Mouse (Mus musculus) liver, embryonic 12.5 days (tissue): ENCODE measurements at regions not wholly inside any gene's neighbourhood (a gene's known extent, or its start where the extent isn't known, plus 50 kb on each side); places are given as distances from the start of the nearest gene placed in this dataset.

Experiments
- ATAC-seq: fragments of 200-750 bp; cut with Nextera tagmentation; 2 replicates; pipeline ENCODE4 v1.8.0; 2017; ENCODE audit warnings: moderate number of reproducible peaks, mild to moderate bottlenecking, moderate library complexity
- H3K27ac ChIP-seq: fragments of 300-500 bp; sonication (generic); 2 replicates; pipeline ENCODE4 v1.5.1; 2016; ENCODE audit warnings: mild to moderate bottlenecking
- H3K27me3 ChIP-seq: fragments of 300-500 bp; sonication (generic); replicated peaks from 2 replicates; pipeline ENCODE4 v1.6.1; 2016; ENCODE audit warnings: mild to moderate bottlenecking, moderate library complexity
- H3K36me3 ChIP-seq: fragments of 300-500 bp; sonication (generic); 2 replicates; pipeline ENCODE4 v1.6.1; 2016; ENCODE audit warnings: mild to moderate bottlenecking, moderate library complexity
- H3K4me1 ChIP-seq: fragments of 300-500 bp; sonication (generic); 2 replicates; pipeline ENCODE4 v1.6.1; 2016
- H3K4me2 ChIP-seq: fragments of 300-500 bp; sonication (generic); 2 replicates; pipeline ENCODE4 v1.6.1; 2016; ENCODE audit warnings: mild to moderate bottlenecking, moderate library complexity
- H3K4me3 ChIP-seq: fragments of 300-500 bp; sonication (generic); 2 replicates; pipeline ENCODE4 v1.5.1; 2016; ENCODE audit warnings: mild to moderate bottlenecking, moderate library complexity
- H3K9ac ChIP-seq: fragments of 300-500 bp; sonication (generic); 2 replicates; pipeline ENCODE4 v1.6.1; 2016; ENCODE audit warnings: mild to moderate bottlenecking, moderate library complexity
- H3K9me3 ChIP-seq: fragments of 300-500 bp; sonication (generic); replicated peaks from 2 replicates; pipeline ENCODE4 v1.6.1; 2016; ENCODE audit warnings: mild to moderate bottlenecking, moderate library complexity
- WGBS: fragments of 180-500 bp; shearing (Covaris S2); methylation state at CpG from one replicate; pipeline ENCODE4 v1.1.7; 2016; ENCODE audit not compliant: insufficient replicate concordance; 5-methylcytosine and 5-hydroxymethylcytosine counted together

DNA sequence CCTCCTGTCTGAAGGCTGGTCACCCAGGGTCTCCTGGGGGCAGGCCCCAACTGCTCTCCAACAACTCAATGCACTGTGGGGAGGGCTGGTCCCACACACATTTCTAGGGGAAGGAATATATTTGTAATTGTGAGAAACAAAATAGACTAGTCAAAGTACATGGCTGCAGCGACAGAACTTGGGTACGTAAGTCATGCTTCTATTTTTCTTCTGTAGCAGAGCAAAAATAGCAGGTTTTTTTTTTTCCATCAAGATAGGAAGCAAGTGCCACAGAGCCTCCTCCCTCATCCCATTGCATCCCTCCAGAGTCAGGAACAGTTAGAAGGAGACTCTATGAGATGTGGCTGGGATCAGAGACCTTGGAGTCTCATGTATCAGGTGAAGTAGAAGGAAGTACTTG lies 124.9 kb upstream of the Tnr start:
- Histone ChIP-seq H3K4me3 (no peak overlapping the region), H3K4me2 (no peak overlapping the region), H3K9me3 (no peaks in the 10 kb centered on the region), H3K27me3 (0 out of 2 replicates have a peak, but pooled peaks cover 3% of the 10 kb centered on the region), H3K27ac (no peak overlapping the region), H3K4me1 (no peaks in the 10 kb centered on the region), H3K36me3 (no peaks in the 10 kb centered on the region), H3K9ac (no peak overlapping the region)
- ATAC-seq, result no peak
- WGBS, result 82% methylated on average over 2 of the region's 2 CpGs

DNA sequence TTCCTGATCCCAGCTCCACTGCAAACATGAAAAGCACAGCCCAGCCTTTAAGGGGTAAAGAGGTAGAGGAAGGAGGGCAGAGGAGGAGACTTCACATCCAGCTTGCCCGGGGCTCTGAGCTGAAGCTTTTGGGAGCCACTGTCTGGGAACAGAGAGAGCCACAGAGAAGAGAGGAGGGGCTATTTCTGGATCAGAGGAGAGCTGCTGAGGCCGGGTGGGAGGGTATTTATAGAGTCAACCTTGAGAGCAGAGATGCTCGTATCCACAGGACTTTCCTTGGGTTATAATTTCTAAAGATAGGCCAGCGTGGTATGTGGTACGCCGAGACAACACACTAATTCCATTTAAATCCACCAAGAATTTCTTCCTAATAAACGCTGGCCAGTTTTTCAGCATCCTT lies 117.3 kb upstream of the Tnr start:
- 59% methylated on average over 7 of the region's 7 CpGs for WGBS
- Histone ChIP-seq H3K36me3 (no peaks in the 10 kb centered on the region), H3K27me3 (no peaks in the 10 kb centered on the region), H3K4me2 (no peak overlapping the region), H3K4me1 (no peaks in the 10 kb centered on the region), H3K27ac (no peak overlapping the region), H3K9ac (no peak overlapping the region), H3K9me3 (no peaks in the 10 kb centered on the region), H3K4me3 (no peak overlapping the region)
- ATAC-seq, result no peak

DNA sequence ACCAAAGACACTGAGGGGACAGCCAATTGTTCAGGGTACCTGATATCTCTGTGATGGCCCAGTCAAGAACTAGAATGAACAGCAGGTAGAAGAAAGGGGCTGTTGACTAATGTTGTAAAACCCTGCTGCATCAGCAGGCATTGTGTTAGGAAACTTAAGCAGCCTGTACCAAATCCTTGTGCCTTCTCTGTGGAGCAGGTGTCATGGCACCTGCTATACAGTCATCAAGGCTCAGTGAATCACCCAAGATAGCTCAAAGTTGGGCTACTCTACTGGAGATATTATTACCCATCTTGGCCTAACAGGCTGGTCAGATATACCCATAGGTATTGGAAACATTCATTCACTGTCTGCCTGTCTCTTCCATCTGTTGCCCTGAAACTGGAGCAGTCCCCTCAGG lies 116.8 kb upstream of the Tnr start:
- Histone ChIP-seq H3K36me3 (no peaks in the 10 kb centered on the region), H3K4me2 (no peak overlapping the region), H3K27ac (no peak overlapping the region), H3K4me1 (no peaks in the 10 kb centered on the region), H3K4me3 (no peak overlapping the region), H3K9ac (no peak overlapping the region), H3K9me3 (no peaks in the 10 kb centered on the region), H3K27me3 (no peaks in the 10 kb centered on the region)
- ATAC-seq, result no peak

DNA sequence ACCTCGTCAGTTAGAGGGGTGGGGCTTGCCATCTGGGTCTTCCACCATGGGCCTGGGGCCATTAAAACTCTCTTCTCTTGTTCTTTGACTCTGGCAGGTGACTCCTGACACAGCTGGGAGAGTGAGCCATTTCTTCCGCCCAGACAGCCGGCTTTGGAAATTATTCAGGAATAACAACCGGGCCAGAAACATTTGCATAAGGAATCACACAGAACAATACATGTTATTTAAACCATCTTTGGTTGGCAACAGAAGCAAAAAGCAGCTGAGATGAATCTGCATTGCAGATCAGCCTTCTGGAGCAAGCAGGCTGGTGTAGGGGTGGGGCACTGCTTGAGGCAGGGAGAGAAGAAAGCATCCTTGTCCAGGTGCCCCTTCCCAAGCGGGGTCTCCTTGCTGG lies 110.2 kb upstream of the Tnr start:
- WGBS, result 54% methylated on average over 5 of the region's 5 CpGs

DNA sequence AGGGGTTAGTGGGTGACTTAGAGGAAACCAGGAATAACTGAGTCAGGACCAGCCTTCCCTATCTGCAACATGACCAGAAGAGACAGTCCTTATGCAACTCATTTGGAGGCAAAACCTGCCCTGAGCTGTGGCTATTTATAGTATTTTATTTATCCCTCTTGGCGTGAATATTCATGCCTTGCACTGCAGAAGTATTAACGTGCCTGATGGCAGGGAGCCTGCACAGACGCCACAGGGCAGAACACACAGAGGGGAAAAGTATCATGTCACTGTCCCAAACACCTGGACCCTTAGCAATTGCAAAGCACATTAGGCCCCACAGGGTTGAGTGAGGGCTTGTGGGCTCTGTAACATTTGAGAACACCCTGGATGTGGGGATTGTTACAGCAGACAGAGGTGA lies 107.9 kb upstream of the Tnr start:
- Histone ChIP-seq H3K4me2 (no peak overlapping the region), H3K27me3 (no peaks in the 10 kb centered on the region), H3K4me1 (no peaks in the 10 kb centered on the region), H3K27ac (no peak overlapping the region), H3K36me3 (no peaks in the 10 kb centered on the region), H3K9ac (no peak overlapping the region), H3K4me3 (no peak overlapping the region), H3K9me3 (no peaks in the 10 kb centered on the region)
- WGBS, result 64% methylated on average over 3 of the region's 3 CpGs
- no peak for ATAC-seq

More for the DNA sequence above, 110.2 kb upstream of the Tnr start:
- Histone ChIP-seq H3K9me3 (no peaks in the 10 kb centered on the region), H3K27ac (no peak overlapping the region), H3K36me3 (no peaks in the 10 kb centered on the region), H3K4me3 (no peak overlapping the region), H3K27me3 (no peaks in the 10 kb centered on the region), H3K4me1 (no peaks in the 10 kb centered on the region), H3K9ac (no peak overlapping the region), H3K4me2 (no peak overlapping the region)
- ATAC-seq, result no peak

DNA sequence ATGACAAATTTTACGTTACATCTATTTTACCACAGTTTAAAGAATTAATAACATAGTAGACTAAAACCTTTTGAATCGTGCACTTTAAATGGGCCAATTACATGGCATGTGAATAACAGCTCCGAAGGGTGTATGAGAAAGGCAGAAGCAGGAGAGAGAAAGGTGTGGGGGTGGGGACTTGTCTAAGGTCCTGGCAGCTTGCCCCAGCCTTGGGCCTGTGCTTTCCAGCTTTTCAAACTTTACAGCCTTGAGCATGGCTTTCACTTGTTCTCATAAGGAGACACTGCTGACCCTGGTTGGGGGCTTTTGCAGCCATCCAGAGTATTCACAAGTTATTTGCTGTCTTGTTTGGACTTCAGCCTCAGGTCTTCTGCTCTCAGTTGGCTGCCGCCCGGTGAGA lies 106.4 kb upstream of the Tnr start:
- ATAC-seq, result no peak
- Histone ChIP-seq H3K27me3 (no peaks in the 10 kb centered on the region), H3K4me2 (no peak overlapping the region), H3K4me1 (no peaks in the 10 kb centered on the region), H3K4me3 (no peak overlapping the region), H3K9me3 (no peaks in the 10 kb centered on the region), H3K36me3 (no peaks in the 10 kb centered on the region), H3K9ac (no peak overlapping the region), H3K27ac (no peak overlapping the region)
- 67% methylated on average over 5 of the region's 5 CpGs for WGBS

DNA sequence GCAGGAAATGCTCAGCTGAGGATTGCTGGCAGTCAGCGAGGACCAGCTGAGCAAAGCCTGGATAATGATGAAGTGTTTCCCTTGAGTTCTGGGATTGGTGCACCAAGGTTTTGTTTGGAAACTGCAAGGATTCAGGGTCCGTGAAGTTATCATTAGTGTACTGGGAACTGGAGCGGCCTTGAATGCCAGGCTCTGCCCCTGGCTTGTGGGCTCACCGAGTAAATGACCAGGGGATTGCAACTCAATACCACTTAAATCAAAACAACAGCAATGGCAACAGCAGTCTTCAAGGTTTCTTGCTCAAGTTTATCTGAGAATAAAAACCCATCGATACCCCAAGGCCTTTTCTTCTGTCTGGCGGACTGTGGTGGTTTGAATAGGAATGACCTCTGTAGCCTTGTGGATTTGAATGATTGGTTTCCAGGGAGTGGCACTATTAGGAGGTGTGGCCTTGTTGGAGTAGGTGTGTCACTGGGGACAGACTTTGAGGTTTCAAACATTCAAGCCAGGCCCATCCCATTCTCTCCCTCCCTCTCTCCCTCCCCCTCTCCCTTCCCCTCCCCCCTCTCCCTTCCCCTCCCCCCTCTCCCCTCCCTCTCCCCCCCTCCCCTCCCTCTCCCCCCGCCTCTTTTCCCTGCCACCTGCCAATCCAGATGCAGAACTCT lies 104.1 kb upstream of the Tnr start:
- Histone ChIP-seq H3K27ac (no peak overlapping the region), H3K9ac (no peak overlapping the region), H3K4me2 (no peak overlapping the region), H3K4me1 (no peaks in the 10 kb centered on the region), H3K27me3 (no peaks in the 10 kb centered on the region), H3K4me3 (no peak overlapping the region), H3K9me3 (no peaks in the 10 kb centered on the region), H3K36me3 (no peaks in the 10 kb centered on the region)
- ATAC-seq, result no peak; the same call in 1 of the 2 replicates
- WGBS, result 65% methylated on average over 6 of the region's 7 CpGs

DNA sequence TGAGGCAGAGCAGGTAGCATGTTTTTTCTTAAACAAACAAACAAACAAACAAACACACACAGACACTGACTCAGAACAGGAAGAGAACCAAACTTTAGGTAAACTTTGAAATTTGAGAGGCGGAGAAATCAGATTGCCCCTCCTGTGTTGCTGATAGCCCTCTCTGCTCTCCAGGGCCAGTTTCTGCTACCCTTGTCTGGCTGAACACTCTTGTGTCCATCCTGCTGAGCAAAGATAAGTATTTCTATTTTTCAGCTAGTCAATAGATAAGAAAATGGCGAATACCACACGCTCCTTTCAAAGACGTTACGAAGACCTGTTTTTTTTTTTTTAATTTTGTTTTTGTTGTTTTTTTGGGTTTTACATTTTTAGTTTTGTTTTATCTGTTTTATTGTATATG lies 103.4 kb upstream of the Tnr start:
- WGBS, result 53% methylated on average over 5 of the region's 5 CpGs
- no peaks in the 10 kb centered on the region for H3K9me3 ChIP-seq
- ATAC-seq, result no peak

DNA sequence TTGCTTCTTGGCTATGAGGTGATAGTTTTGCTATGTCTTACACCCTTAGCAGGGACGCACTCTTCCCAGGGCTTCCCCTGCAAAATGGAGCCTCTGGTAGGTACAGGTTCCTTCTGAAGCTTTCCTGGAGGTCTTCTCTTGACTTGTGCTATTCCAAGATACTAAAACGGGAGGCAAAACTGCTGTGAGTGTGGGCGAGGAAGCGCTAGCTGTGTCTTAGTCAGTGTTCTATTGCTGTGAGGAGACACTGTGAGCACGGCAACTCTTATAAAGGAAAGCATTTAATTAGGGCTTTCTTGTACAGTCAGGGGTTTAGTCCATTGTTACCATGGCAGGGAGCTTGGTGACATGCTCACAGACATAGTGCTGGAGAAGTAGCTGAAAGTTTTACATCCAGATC lies 99.9 kb upstream of the Tnr start:
- no peak for ATAC-seq
- Histone ChIP-seq H3K4me3 (no peak overlapping the region), H3K36me3 (no peaks in the 10 kb centered on the region), H3K9ac (no peak overlapping the region), H3K4me2 (no peak overlapping the region), H3K9me3 (no peaks in the 10 kb centered on the region), H3K27ac (no peak overlapping the region), H3K4me1 (no peaks in the 10 kb centered on the region), H3K27me3 (no peaks in the 10 kb centered on the region)
- WGBS, result 71% methylated on average over 5 of the region's 5 CpGs

More for the DNA sequence above, 103.4 kb upstream of the Tnr start:
- Histone ChIP-seq H3K4me3 (no peak overlapping the region), H3K9ac (no peak overlapping the region), H3K27ac (no peak overlapping the region), H3K4me1 (no peaks in the 10 kb centered on the region), H3K27me3 (no peaks in the 10 kb centered on the region), H3K4me2 (no peak overlapping the region), H3K36me3 (no peaks in the 10 kb centered on the region)

DNA sequence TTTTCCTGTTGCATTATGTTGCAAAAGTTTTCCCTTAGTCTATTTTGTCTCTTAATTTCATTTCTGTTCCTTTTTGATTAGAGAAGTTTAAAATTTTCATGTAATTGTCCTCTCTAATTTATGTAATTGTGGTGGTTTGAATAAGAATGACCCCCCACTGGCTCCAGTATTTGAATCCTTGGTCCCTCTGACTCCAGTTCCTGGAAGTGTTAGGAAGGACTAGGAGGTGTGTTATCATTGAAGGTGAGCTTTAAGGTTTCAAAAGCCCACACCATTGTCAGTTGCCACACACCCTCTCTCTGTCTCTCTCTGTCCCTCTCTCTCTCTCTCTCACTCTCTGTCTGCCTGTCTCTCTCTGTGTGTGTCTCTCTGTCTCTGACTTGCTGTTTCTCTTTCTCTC lies 93.6 kb upstream of the Tnr start:
- Histone ChIP-seq H3K36me3 (no peaks in the 10 kb centered on the region), H3K4me3 (no peak overlapping the region), H3K9ac (no peak overlapping the region), H3K4me2 (no peak overlapping the region), H3K9me3 (no peaks in the 10 kb centered on the region), H3K27ac (no peak overlapping the region), H3K27me3 (no peaks in the 10 kb centered on the region), H3K4me1 (no peaks in the 10 kb centered on the region)
- ATAC-seq, result no peak

DNA sequence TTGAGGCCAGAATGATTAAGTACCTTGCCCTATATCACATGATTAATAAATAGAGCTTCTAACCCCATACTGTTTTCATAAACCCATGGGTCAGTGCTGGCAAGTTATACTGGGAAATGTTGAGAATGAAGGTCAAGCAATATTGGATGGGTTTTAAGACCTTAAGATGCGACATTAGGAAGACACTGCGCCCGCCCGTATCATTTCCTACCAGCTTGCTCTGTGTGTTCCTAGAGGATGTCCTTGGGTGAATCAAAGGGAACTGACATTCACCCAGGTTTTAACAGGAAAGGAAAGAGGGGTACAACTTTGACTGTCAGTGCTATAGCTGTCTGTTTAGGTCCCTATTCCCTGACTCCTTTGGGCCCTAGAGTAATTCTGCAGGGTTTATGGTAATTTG lies 90.0 kb upstream of the Tnr start:
- ATAC-seq, result no peak
- Histone ChIP-seq H3K9me3 (no peaks in the 10 kb centered on the region), H3K4me3 (no peak overlapping the region), H3K27ac (no peak overlapping the region), H3K27me3 (no peaks in the 10 kb centered on the region), H3K4me1 (no peaks in the 10 kb centered on the region), H3K4me2 (no peak overlapping the region), H3K9ac (no peak overlapping the region), H3K36me3 (no peaks in the 10 kb centered on the region)
- 77% methylated on average over 4 of the region's 4 CpGs for WGBS

DNA sequence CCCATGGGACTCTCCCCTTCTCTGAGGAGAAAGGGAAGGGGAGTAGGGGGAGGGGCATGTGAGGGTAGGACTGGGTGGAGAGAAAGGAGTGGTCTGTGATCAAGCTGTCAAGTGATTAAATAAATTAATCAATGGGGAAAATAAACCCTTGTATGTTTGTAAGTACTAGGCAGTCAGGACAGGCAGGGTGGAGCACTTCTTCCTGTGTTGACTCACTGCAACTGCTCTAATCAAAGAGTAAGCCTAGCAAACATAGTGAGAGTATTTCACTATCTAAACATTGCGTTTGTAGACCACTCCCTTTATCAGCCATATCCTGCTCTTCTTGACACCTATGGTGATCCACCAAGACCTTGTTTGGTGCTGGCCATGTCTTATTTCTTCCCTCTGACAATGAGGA lies 82.8 kb upstream of the Tnr start:
- no peak overlapping the region for H3K9ac ChIP-seq
- no peak overlapping the region for H3K4me2 ChIP-seq
- H3K36me3 ChIP-seq, result no peaks in the 10 kb centered on the region
- no peaks in the 10 kb centered on the region for H3K9me3 ChIP-seq
- H3K4me1 ChIP-seq, result 0 out of 2 replicates have a peak, but pooled peaks cover 5% of the 10 kb centered on the region
- no peaks in the 10 kb centered on the region for H3K27me3 ChIP-seq
- no peak overlapping the region for H3K27ac ChIP-seq
- H3K4me3 ChIP-seq, result no peak overlapping the region
- WGBS, result 23% methylated on average over 1 of the region's 1 CpGs
- peak; percentile 57 for ATAC-seq

DNA sequence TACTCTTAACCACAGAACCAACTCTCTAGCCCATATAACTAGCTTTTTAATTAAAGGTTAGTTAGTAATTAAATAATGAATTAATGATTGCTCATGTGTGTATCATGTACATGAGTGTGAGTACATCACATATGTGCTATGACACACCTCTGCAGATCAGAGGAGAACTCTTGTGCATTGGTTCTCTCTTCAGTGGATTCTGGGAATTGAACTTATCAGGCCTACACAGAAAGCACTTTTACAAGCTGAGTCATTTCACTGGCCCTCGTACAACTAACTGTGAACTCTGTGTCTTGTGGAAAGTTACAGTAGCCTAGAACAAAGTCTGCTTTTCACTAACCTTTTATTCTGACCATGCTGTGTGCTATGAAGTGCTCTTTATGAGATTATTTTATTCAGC lies 79.5 kb upstream of the Tnr start:
- peak; percentile 85 for ATAC-seq
- Histone ChIP-seq H3K36me3 (no peaks in the 10 kb centered on the region), H3K27ac (peak overlapping the region; percentile 42), H3K4me2 (no peak overlapping the region), H3K9me3 (no peaks in the 10 kb centered on the region), H3K9ac (no peak overlapping the region), H3K4me1 (0 out of 2 replicates have a peak, but pooled peaks cover 5% of the 10 kb centered on the region), H3K27me3 (no peaks in the 10 kb centered on the region), H3K4me3 (no peak overlapping the region)
- 21% methylated on average over 1 of the region's 1 CpGs for WGBS
